Mouse (Mus musculus) heart, embryonic 10.5 days (tissue): ENCODE results near the gene Edf1. TPM values are rescaled to one million over a fixed set of nuclear protein-coding genes. Genes with fewer than 3 reads are reported as not detected.

Experiments used
- DNase-seq: peaks from one replicate; pipeline ENCODE4 v3.0.0-alpha.2; 2017; ENCODE audit warnings: low spot score
- H3K27ac ChIP-seq: fragments of 300-500 bp; sonication (generic); 2 replicates; pipeline ENCODE4 v1.5.1; 2016; ENCODE audit warnings: mild to moderate bottlenecking
- H3K27me3 ChIP-seq: fragments of 300-500 bp; sonication (generic); 2 replicates; pipeline ENCODE4 v1.6.1; 2016; ENCODE audit warnings: mild to moderate bottlenecking; ENCODE audit not compliant: poor library complexity, insufficient read depth, severe bottlenecking
- H3K36me3 ChIP-seq: fragments of 300-500 bp; sonication (generic); 2 replicates; pipeline ENCODE4 v1.6.1; 2016; ENCODE audit warnings: mild to moderate bottlenecking, moderate library complexity
- H3K4me1 ChIP-seq: fragments of 300-500 bp; sonication (generic); 2 replicates; pipeline ENCODE4 v1.6.1; 2016; ENCODE audit warnings: mild to moderate bottlenecking
- H3K4me3 ChIP-seq: fragments of 300-500 bp; sonication (generic); 2 replicates; pipeline ENCODE4 v1.5.1; 2016; ENCODE audit warnings: mild to moderate bottlenecking, moderate library complexity
- H3K9me3 ChIP-seq: fragments of 300-500 bp; sonication (generic); 2 replicates; pipeline ENCODE4 v1.6.1; 2016; ENCODE audit warnings: mild to moderate bottlenecking, moderate library complexity
- WGBS: fragments of 180-500 bp; shearing (Covaris S2); methylation state at CpG from one replicate; pipeline ENCODE4 v1.1.7; 2016; 5-methylcytosine and 5-hydroxymethylcytosine counted together
- polyA plus RNA-seq: library from polyadenylated mRNA; unstranded; fragments of >200 nt; fragmentation: Nextera tagmentation; extraction: Ambion mirVana; gene quantifications from 2 replicates; pipeline ENCODE4 v1.2.1, GENCODE M21; 2016

Gene Edf1
- 336 and 382 TPM in 2 replicates for polyA plus RNA-seq

DNA sequence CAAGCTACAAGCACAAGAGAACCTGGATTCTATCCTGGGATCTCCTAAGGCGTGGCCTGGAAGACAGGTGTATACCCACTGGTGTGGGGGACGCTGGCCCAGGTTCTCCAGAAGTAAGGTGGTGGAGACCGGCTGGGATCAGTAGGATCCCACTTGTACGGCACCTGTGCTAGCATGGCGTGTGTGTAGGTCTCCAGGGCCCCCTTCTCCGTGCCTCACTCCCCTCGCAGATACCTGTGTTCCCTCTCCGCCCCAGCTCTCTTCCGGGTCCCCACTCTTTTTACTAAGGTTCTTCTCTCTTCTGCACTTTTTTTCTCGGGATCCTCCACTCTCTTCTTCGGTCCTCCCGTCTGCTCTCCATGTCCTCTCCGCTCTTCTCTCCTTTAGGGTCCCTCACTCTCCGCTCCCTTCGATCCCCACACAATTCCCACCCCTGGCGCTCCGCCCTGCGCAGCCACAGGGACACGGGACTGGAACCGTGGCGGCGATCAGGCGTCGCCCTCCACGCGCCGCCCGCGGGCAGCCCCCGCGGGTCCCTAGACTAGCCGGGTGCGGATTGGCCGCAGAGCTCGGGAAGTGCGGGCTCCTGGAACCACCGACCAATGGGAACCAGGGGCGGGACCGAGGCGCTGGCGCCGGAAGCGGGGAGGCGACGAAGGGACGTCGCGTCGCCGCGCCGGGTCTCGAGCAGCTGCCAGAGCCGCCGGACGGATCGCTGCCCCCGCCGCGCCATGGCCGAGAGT, at the start of gene Edf1:
Gene Edf1, plus strand, starts transcription at position 627 of the 743 bp plus-strand sequence.
- Histone ChIP-seq H3K27ac (peak within 1 kb of the TSS; percentile 94), H3K9me3 (no peaks in the 10 kb centered on the region), H3K4me1 (peaks cover 17% of the 10 kb centered on the region), H3K27me3 (no peaks in the 10 kb centered on the region), H3K36me3 (peaks cover 26% of the 10 kb centered on the region), H3K4me3 (peak within 1 kb of the TSS; percentile 94)
- DNase-seq: peak; percentile 98
- under 1% methylated on average over 61 of the region's 61 CpGs for WGBS

- WGBS: 64% methylated on average over 3 of the region's 3 CpGs
- no peaks in the 10 kb centered on the region for H3K9me3 ChIP-seq
- H3K36me3 ChIP-seq: peaks cover 12% of the 10 kb centered on the region
- H3K27ac ChIP-seq: no peak overlapping the region
- H3K4me3 ChIP-seq: no peak overlapping the region
- no peaks in the 10 kb centered on the region for H3K4me1 ChIP-seq
- no peaks in the 10 kb centered on the region for H3K27me3 ChIP-seq
- no peak for DNase-seq
Measured at GRCm38 (mm10) chr2:25509912-25510311, 47.7 kb upstream of the Edf1 start.

DNA sequence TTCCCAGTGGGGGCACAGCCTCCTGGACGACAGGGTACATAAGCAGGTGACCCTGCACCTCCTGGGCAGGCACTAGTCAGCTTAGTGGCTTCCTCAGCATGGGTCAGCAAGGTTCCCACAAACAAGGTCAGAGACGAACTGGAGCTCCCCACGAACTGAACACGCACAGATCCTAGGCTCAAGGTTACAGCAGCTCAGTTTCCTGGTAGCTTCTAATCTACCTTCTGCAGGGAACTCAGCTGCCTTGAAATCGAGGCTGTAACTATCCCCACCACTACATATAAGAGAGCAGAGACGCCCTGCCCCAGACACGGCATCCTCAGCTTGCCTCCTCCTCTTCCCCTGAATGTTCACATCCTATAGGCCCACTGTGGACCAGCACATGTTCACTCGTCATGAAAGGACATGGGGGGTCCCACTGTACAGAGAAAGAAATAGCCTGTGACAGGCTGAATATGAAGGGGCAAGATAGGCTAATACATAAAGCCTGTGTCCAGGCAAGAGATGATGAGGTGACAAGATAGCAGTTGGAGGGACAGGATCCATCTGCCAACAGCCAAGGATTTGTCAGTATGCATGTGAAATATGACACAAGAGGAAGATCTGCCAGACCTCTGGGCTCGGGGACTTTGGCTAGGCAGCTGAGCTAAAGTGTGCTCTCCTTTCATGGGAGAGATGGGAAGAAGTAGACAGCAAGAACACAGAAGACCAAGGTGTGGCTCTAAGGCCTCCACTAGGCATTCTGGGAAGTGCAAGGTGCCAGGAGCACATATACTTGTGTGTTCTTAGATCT, 30.9 kb upstream of the Edf1 start:
- Histone ChIP-seq H3K4me3 (no peak overlapping the region), H3K27me3 (no peaks in the 10 kb centered on the region), H3K9me3 (no peaks in the 10 kb centered on the region), H3K4me1 (no peaks in the 10 kb centered on the region), H3K36me3 (peaks cover 96% of the 10 kb centered on the region), H3K27ac (no peak overlapping the region)
- 83% methylated on average over 9 of the region's 9 CpGs for WGBS
- DNase-seq: no peak

GRCm38 (mm10) chr2:25533707-25534106, 23.9 kb upstream of the Edf1 start:
- DNase-seq: no peak
- H3K36me3 ChIP-seq: peaks cover 84% of the 10 kb centered on the region
- H3K4me1 ChIP-seq: no peaks in the 10 kb centered on the region
- H3K27ac ChIP-seq: no peak overlapping the region
- 95% methylated on average over 2 of the region's 2 CpGs for WGBS
- no peak overlapping the region for H3K4me3 ChIP-seq
- no peaks in the 10 kb centered on the region for H3K9me3 ChIP-seq
- H3K27me3 ChIP-seq: no peaks in the 10 kb centered on the region

DNA sequence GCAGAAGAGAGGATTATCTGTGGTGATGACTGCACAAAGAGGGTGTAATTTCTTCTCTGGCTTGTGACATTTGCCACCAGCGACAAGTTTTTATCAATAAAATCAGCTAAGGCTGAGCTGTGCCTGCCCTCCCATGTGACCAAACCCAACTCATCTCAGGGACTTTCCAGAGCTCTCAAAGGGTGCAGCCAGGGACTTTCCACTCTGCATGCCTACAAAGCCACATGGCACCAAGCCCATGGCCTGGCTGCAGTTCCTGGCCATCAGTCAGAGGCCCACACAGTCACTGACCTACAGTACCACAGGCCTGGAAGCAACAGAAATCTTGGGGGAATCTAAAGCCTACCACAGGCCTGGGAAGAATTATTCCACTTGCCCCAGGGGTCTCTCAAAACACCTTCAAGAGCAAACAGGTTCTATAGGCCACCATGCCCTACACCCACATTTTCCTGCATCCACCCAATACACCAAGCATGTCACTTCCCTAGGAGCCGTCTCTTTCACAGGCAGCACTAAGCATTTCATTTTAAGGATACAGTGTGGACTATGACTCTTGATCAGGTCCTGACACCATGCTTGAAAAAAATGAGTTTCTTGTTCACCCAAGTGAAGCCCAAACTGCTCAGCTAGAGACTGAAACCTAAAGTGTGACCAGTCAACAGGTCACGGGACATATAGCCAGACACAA, 23.3 kb upstream of the Edf1 start:
- H3K4me1 ChIP-seq: no peaks in the 10 kb centered on the region
- WGBS: 83% methylated on average over 3 of the region's 3 CpGs
- H3K36me3 ChIP-seq: peaks cover 79% of the 10 kb centered on the region
- no peak overlapping the region for H3K4me3 ChIP-seq
- no peaks in the 10 kb centered on the region for H3K27me3 ChIP-seq
- no peak for DNase-seq
- H3K27ac ChIP-seq: no peak overlapping the region
- H3K9me3 ChIP-seq: no peaks in the 10 kb centered on the region

- Histone ChIP-seq H3K27ac (no peak overlapping the region), H3K36me3 (peaks cover 74% of the 10 kb centered on the region), H3K9me3 (no peaks in the 10 kb centered on the region), H3K4me3 (no peak overlapping the region), H3K27me3 (no peaks in the 10 kb centered on the region), H3K4me1 (no peaks in the 10 kb centered on the region)
- WGBS: 89% methylated on average over 2 of the region's 2 CpGs
- DNase-seq: no peak
Measured at GRCm38 (mm10) chr2:25534866-25535182, 22.8 kb upstream of the Edf1 start.

DNA sequence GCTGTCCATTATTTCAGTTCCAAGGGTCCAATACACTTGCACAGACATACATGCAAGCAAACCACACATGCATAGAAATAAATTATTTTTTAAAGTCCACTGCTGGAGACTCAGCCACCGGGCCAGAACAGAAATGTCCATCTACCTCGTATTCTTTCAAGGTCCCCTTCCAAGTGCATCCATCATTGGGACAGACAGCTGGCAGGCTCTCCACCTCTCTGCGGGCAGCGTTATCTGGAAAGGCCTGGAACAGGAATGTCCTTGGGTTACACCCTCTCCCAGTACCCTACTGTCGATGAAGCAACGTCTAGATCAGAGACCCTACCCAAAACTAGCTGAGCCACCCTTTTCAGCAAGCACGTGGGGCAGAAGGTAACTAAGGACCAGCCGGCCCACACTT, 21.1 kb upstream of the Edf1 start:
- peaks cover 58% of the 10 kb centered on the region for H3K36me3 ChIP-seq
- H3K4me1 ChIP-seq: 0 out of 2 replicates have a peak, but pooled peaks cover 1% of the 10 kb centered on the region
- H3K27me3 ChIP-seq: no peaks in the 10 kb centered on the region
- DNase-seq: no peak
- 81% methylated on average over 8 of the region's 8 CpGs for WGBS
- H3K27ac ChIP-seq: no peak overlapping the region
- no peaks in the 10 kb centered on the region for H3K9me3 ChIP-seq
- H3K4me3 ChIP-seq: no peak overlapping the region

DNA sequence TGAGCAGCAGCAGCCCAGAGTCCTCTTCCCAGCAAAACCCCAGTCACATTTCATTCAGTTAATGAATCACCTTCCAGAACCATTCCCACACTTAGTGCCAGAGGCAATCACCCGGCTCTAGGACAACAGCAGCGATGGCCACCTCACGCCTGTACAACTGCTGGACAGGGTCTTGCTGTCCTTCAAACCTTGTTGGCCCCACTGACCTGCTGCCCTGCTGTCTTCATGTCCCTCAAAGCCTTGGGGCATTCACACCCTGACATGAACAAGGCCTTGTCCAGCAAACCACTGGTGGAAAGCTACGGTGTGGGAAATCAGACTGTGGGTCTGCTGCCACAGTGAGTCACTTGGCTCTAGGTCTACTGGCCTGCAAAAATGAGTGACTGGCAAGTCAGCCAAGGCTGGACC, 17.1 kb upstream of the Edf1 start:
- H3K4me3 ChIP-seq: no peak overlapping the region
- H3K27ac ChIP-seq: no peak overlapping the region
- H3K27me3 ChIP-seq: no peaks in the 10 kb centered on the region
- peaks cover 18% of the 10 kb centered on the region for H3K4me1 ChIP-seq
- WGBS: 93% methylated on average over 4 of the region's 4 CpGs
- peaks cover 31% of the 10 kb centered on the region for H3K36me3 ChIP-seq
- H3K9me3 ChIP-seq: no peaks in the 10 kb centered on the region
- DNase-seq: no peak

DNA sequence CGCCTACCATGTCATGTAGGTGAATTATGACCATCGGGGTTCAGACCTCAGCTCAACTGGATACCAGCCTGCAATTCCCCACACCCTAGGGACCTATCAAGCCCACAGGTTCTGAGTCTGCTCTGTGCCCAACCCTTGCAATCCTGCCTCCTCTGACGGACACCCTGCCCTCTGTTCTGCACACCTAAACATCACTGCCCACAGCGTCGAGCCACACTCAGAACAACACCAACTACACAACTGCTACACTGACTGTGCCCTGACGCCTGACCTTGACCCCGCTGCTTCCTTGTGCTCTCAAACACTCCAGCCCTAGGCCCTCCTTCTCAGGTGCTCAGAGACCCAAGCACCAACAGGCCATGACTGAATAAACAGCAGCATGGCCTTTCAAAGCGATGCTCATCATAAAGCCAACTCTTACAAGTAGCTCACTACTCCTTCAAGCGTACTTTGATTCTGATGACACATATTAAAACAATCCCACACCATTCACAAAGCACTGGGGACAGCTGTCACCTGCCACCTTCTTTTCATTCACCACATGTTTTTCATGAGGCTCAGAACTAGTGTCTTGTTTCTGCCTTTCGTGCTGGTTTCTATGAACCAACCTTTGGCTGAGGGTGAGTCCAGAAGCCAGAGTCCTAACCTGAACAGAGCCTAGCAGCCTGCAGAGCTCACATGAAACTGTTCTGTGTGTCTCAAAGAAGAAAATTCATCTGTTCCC, 15.8 kb upstream of the Edf1 start:
- 87% methylated on average over 10 of the region's 10 CpGs for WGBS
- DNase-seq: no peak
- H3K36me3 ChIP-seq: peaks cover 19% of the 10 kb centered on the region
- H3K9me3 ChIP-seq: no peaks in the 10 kb centered on the region
- H3K27ac ChIP-seq: no peak overlapping the region
- H3K27me3 ChIP-seq: no peaks in the 10 kb centered on the region
- H3K4me1 ChIP-seq: peaks cover 24% of the 10 kb centered on the region
- no peak overlapping the region for H3K4me3 ChIP-seq

- no peaks in the 10 kb centered on the region for H3K27me3 ChIP-seq
- 0 out of 2 replicates have a peak, but pooled peaks cover 4% of the 10 kb centered on the region for H3K36me3 ChIP-seq
- no peak for DNase-seq
- no peaks in the 10 kb centered on the region for H3K9me3 ChIP-seq
- peak overlapping the region; percentile 83 for H3K4me3 ChIP-seq
- 8% methylated on average over 43 of the region's 43 CpGs for WGBS
- H3K4me1 ChIP-seq: peaks cover 24% of the 10 kb centered on the region
- H3K27ac ChIP-seq: peak overlapping the region; percentile 96
Measured at GRCm38 (mm10) chr2:25545996-25546810, 11.4 kb upstream of the Edf1 start.

DNA sequence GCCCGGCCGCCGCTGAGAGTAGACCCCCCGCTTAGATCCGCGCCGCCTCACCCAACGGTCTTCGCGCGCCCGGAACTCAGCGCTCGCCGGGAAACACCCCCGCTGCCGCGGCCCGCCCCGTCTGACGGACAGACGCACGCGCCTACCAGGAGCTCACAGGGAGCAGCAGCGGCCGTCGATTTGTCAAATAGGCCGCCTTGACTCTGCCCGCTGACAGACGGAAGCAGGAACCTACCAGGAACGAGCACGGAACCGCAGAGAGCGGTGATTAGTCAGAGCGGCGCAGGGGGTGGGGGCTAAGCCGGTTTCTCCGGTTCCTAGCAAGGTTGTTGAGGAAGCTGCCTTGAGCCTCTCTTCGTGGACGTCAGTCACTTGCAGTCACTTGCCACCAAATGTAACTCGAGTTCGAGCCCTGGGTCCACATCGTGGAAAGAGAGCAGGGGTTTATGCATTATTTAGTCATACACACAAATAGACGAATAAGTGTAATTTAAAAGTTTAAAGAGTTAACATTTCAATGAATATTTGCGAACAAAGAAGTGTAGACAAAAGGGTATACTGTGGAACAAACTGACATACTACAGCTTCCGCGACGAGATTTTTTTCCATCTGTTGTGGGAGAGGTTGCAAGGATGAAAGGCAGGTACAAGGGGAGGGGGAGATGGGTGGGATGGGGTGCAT, 10.7 kb upstream of the Edf1 start, which contains the start of gene Traf2:
Gene Traf2, minus strand, starts transcription at position 130 of the 681 bp plus-strand sequence.
- Histone ChIP-seq H3K36me3 (0 out of 2 replicates have a peak, but pooled peaks cover 4% of the 10 kb centered on the region), H3K27ac (peak within 1 kb of the TSS; percentile 96), H3K4me3 (peak within 1 kb of the TSS; percentile 83), H3K27me3 (no peaks in the 10 kb centered on the region), H3K9me3 (no peaks in the 10 kb centered on the region), H3K4me1 (peaks cover 19% of the 10 kb centered on the region)
- DNase-seq: peak; percentile 100
- 3% methylated on average over 48 of the region's 48 CpGs for WGBS
